Mouse (Mus musculus): Measurements from ENCODE around the gene Baiap3.

Gene Baiap3

DNA sequence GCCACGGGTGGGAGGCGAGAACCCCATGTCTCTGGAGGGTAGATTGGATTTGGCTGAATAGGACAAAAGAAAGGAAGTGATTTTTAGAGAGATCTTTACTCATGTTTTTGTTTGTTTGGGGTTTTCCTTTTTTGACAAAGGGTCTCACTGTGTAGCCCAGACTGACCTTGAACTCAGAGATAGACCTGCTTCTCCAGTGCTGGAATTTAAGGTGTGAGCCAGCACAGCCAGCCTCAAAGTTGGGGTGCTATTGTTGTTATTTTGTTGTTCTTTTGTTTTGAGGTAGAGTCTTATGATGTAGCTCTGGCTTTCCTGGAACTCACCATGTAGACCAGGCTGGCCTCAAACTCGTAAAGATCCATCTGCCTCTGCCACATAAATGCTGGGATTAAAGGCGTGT, 53.8 kb downstream of the Baiap3 start:
- DNase-seq, result no peak

All from cerebellum, adult 9-10 months (tissue).